Mouse (Mus musculus): ENCODE results near the gene Gns. TPM values are rescaled to one million over a fixed set of nuclear protein-coding genes. Genes with fewer than 3 reads are reported as not detected.

The Gns gene
- polyA plus RNA-seq, 1 experiment: 72.1 TPM

DNA sequence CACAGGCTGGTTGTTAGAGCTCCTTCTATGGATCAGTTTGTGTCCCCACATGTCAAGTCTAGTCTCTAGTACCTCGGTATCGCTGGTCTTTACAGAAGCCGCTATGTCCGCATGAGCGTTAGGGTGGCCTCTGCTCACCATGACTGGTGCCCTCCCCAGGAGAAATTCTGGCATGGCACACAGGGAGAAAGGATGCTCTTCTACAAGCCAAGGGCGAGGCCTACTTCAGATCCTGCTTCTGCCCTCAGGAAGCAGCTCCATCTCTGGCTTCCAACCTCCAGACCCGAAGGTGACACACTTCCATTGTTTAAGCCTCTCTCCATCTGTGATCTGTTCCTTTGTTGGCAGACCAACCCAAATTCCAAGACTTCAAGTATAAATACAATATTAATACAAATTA lies 79.3 kb downstream of the Gns start:
- Histone ChIP-seq H3K36me3 (ENCODE audit: control insufficient read depth, insufficient read depth, low read length) (no peaks in the 10 kb centered on the region), H3K4me3 (ENCODE audit: control insufficient read depth, insufficient read depth, low read length) (no peak overlapping the region), H3K27ac (ENCODE audit: control insufficient read depth, insufficient read depth, low read length) (no peak overlapping the region), H3K27me3 (ENCODE audit: control insufficient read depth, insufficient read depth, low read length) (no peaks in the 10 kb centered on the region), H3K4me1 (replicated peaks; ENCODE audit: control insufficient read depth, insufficient read depth, low read length) (peaks cover 6% of the 10 kb centered on the region)
- 96% methylated on average over 7 of the region's 7 CpGs for WGBS
- DNase-seq: no peak
- TF ChIP-seq POLR2A (IDR thresholded peaks at IDR 0.05; ENCODE audit: control insufficient read depth, extremely low read depth, insufficient read depth, low read length, poor library complexity) (no peak), CTCF (IDR thresholded peaks at IDR 0.05; ENCODE audit: borderline replicate concordance, control insufficient read depth, extremely low read depth, insufficient read depth, low read length, poor library complexity) (no peak)

DNA sequence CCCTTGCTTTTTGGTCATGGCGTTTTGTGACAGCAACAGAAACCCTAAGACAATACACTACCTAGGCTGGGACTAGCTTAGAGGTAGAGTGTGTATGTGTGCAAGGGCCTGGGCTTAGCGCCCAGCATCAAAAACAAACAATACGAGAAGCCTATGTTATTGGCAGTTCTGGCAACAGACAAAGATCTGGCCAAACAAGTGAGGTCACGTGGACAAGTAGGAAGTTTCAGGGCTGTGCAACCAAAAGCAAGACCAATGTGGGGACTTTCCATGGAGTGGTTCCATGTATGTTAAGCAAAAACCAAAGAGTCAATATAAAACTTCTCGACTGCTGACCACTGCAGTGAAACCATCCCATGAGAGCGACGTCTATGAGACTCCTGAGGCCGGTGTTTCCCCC lies 80.9 kb downstream of the Gns start:
- H3K27me3 ChIP-seq (ENCODE audit: control insufficient read depth, insufficient read depth, low read length): no peaks in the 10 kb centered on the region
- H3K4me3 ChIP-seq (ENCODE audit: control insufficient read depth, insufficient read depth, low read length): no peak overlapping the region
- no peak for DNase-seq
- no peaks in the 10 kb centered on the region for H3K4me1 ChIP-seq (replicated peaks; ENCODE audit: control insufficient read depth, insufficient read depth, low read length)
- H3K36me3 ChIP-seq (ENCODE audit: control insufficient read depth, insufficient read depth, low read length): no peaks in the 10 kb centered on the region
- TF ChIP-seq CTCF (IDR thresholded peaks at IDR 0.05; ENCODE audit: borderline replicate concordance, control insufficient read depth, extremely low read depth, insufficient read depth, low read length, poor library complexity) (no peak), POLR2A (IDR thresholded peaks at IDR 0.05; ENCODE audit: control insufficient read depth, extremely low read depth, insufficient read depth, low read length, poor library complexity) (no peak)
- H3K27ac ChIP-seq (ENCODE audit: control insufficient read depth, insufficient read depth, low read length): no peak overlapping the region
- 90% methylated on average over 8 of the region's 8 CpGs for WGBS

Other genes with a start within 250 kb of the Gns start
- gene Tbc1d30, start 13.8 kb upstream of the Gns start, polyA plus RNA-seq (2012; rRNA removed): 0.51 and 0.68 TPM in 2 replicates
- gene Rassf3, start 111.3 kb downstream of the Gns start, polyA plus RNA-seq (2012; rRNA removed): 12.9 and 15.5 TPM in 2 replicates
- gene Tbk1, start 221.7 kb downstream of the Gns start, polyA plus RNA-seq (2012; rRNA removed): 16.4 and 19.6 TPM in 2 replicates